Mouse (Mus musculus) stomach, embryonic 14.5 days (tissue): ENCODE measurements around the gene Sept9. TPM values are rescaled to one million over a fixed set of nuclear protein-coding genes. Genes with fewer than 3 reads are reported as not detected.

ENCODE experiments used
- ATAC-seq: fragments of 200-750 bp; cut with Nextera tagmentation; 2 replicates; pipeline ENCODE4 v1.8.0; 2017; ENCODE audit warnings: low read depth, moderate TSS enrichment; ENCODE audit not compliant: insufficient number of reproducible peaks, insufficient read depth, low FRiP score
- H3K27ac ChIP-seq: fragments of 300-500 bp; sonication (generic); 2 replicates; pipeline ENCODE4 v1.5.1; 2014; ENCODE audit warnings: mild to moderate bottlenecking, low read length, moderate library complexity, mixed read lengths
- H3K27me3 ChIP-seq: fragments of 300-500 bp; sonication (generic); 2 replicates; pipeline ENCODE4 v1.6.1; 2014; ENCODE audit warnings: low read length, control low read depth, mixed read lengths; ENCODE audit not compliant: control insufficient read depth, insufficient read depth
- H3K36me3 ChIP-seq: fragments of 300-500 bp; sonication (generic); 2 replicates; pipeline ENCODE4 v1.6.1; 2014; ENCODE audit warnings: mild to moderate bottlenecking, control low read depth, low read length, moderate library complexity, mixed read lengths; ENCODE audit not compliant: control insufficient read depth, insufficient read depth
- H3K4me1 ChIP-seq: fragments of 300-500 bp; sonication (generic); 2 replicates; pipeline ENCODE4 v1.6.1; 2014; ENCODE audit warnings: low read length, control low read depth, mixed read lengths; ENCODE audit not compliant: control insufficient read depth, insufficient read depth
- H3K4me2 ChIP-seq: fragments of 300-500 bp; sonication (generic); replicated peaks from 2 replicates; pipeline ENCODE4 v1.6.1; 2014; ENCODE audit warnings: low read depth, low read length, control low read depth
- H3K4me3 ChIP-seq: fragments of 300-500 bp; sonication (generic); 2 replicates; pipeline ENCODE4 v1.5.1; 2014; ENCODE audit warnings: low read depth, low read length, control low read depth
- H3K9ac ChIP-seq: fragments of 300-500 bp; sonication (generic); replicated peaks from 2 replicates; pipeline ENCODE4 v1.6.1; 2014; ENCODE audit warnings: low read depth, mild to moderate bottlenecking, control low read depth, low read length, moderate library complexity, mixed read lengths
- H3K9me3 ChIP-seq: fragments of 300-500 bp; sonication (generic); 2 replicates; pipeline ENCODE4 v1.6.1; 2016; ENCODE audit warnings: low read depth, low read length, control low read depth; ENCODE audit not compliant: control insufficient read depth
- WGBS: fragments of 180-500 bp; shearing (Covaris S2); extraction: QIAGEN DNeasy Blood & Tissue Kit; methylation state at CpG from one replicate; pipeline ENCODE4 v1.1.7; 2014; 5-methylcytosine and 5-hydroxymethylcytosine counted together
- polyA plus RNA-seq: library from polyadenylated mRNA; unstranded; fragments of >200 nt; fragmentation: Nextera tagmentation; extraction: Ambion mirVana; gene quantifications from 2 replicates; pipeline ENCODE4 v1.2.1, GENCODE M21; 2014

Gene Sept9
- polyA plus RNA-seq, 1 experiment from 2014 or later: 106 TPM

- WGBS: 46% methylated on average over 5 of the region's 5 CpGs
- H3K4me1 ChIP-seq: peaks cover 64% of the 10 kb centered on the region
- no peak overlapping the region for H3K27ac ChIP-seq
Observed at GRCm38 (mm10) chr11:117274973-117275372, 75.5 kb downstream of the Sept9 start.

GRCm38 (mm10) chr11:117275999-117276398 lies 76.5 kb downstream of the Sept9 start:
- peaks cover 69% of the 10 kb centered on the region for H3K4me1 ChIP-seq
- ATAC-seq: no peak
- H3K27ac ChIP-seq: peak overlapping the region; percentile 10; the same call in 1 of the 2 replicates
- no peak overlapping the region for H3K4me2 ChIP-seq
- no peak overlapping the region for H3K9ac ChIP-seq
- no peaks in the 10 kb centered on the region; the same call in 1 of the 2 replicates for H3K36me3 ChIP-seq
- H3K27me3 ChIP-seq: no peaks in the 10 kb centered on the region
- no peak overlapping the region for H3K4me3 ChIP-seq
- no peaks in the 10 kb centered on the region for H3K9me3 ChIP-seq
- WGBS: 41% methylated on average over 6 of the region's 6 CpGs

More at GRCm38 (mm10) chr11:117274973-117275372, 75.5 kb downstream of the Sept9 start:
- Histone ChIP-seq H3K4me3 (no peak overlapping the region), H3K9ac (peak overlapping the region; percentile 18; the same call in 1 of the 2 replicates), H3K36me3 (no peaks in the 10 kb centered on the region; the same call in 1 of the 2 replicates), H3K9me3 (no peaks in the 10 kb centered on the region), H3K27me3 (no peaks in the 10 kb centered on the region), H3K4me2 (no peak overlapping the region)
- no peak for ATAC-seq

DNA sequence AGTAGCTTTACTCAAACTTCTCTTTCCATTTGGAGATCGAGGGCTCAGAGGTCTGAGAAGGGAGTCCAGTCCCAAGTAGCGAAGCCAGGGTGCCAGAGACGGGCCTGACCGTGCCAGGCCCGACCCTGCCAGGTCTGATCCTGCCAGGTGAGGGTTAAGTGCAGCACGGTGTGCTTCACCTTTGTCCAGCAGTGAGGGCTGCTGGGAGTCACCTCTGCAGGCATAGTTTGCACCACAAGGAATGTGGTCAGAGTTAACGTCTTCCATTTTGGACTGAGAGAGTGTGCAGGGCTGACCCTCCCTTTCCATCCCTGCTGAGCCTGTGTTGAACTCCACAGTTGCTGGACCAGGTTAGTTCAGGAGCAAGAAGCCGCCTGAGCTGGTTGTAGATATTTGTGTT lies 77.5 kb downstream of the Sept9 start:
- no peaks in the 10 kb centered on the region for H3K27me3 ChIP-seq
- WGBS: 58% methylated on average over 8 of the region's 8 CpGs
- peaks cover 77% of the 10 kb centered on the region for H3K4me1 ChIP-seq
- H3K9ac ChIP-seq: no peak overlapping the region
- H3K36me3 ChIP-seq: no peaks in the 10 kb centered on the region; the same call in 1 of the 2 replicates
- ATAC-seq: no peak
- no peaks in the 10 kb centered on the region for H3K9me3 ChIP-seq
- no peak overlapping the region for H3K4me3 ChIP-seq
- H3K4me2 ChIP-seq: no peak overlapping the region
- H3K27ac ChIP-seq: 0 out of 2 replicates have a peak overlapping the region, but pooled peaks have one; percentile 7

DNA sequence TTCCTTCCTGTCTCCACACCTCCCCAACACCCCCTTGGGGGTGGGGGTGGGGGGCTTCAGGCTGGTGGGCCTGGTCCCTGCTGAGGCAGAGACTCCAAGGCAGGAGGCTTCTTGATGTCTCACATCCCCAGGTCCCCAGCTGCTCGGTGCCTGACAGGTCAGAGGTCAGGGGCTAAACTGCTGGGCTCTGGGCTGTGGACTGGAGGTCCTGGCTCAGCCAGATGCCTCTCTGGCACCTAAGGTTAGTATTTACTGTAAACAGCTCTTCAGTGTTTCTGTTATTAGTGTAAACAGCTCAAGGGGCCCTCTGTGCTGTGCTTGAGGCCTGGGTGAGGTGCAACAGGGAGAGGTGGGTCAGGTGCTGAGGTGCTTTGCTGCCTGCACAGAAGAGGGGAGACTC lies 78.7 kb downstream of the Sept9 start:
- no peak overlapping the region for H3K4me3 ChIP-seq
- H3K4me1 ChIP-seq: peaks cover 74% of the 10 kb centered on the region
- WGBS: 16% methylated on average over 1 of the region's 1 CpGs
- no peaks in the 10 kb centered on the region for H3K27me3 ChIP-seq
- H3K27ac ChIP-seq: peak overlapping the region; percentile 55
- 0 out of 2 replicates have a peak overlapping the region, but pooled peaks have one; percentile 2 for H3K4me2 ChIP-seq
- H3K9ac ChIP-seq: no peak overlapping the region
- ATAC-seq: no peak
- H3K36me3 ChIP-seq: no peaks in the 10 kb centered on the region; the same call in 1 of the 2 replicates
- H3K9me3 ChIP-seq: no peaks in the 10 kb centered on the region

- no peaks in the 10 kb centered on the region; the same call in 1 of the 2 replicates for H3K36me3 ChIP-seq
- peaks cover 74% of the 10 kb centered on the region for H3K4me1 ChIP-seq
- H3K27me3 ChIP-seq: no peaks in the 10 kb centered on the region
- H3K9me3 ChIP-seq: no peaks in the 10 kb centered on the region
- 0 out of 2 replicates have a peak overlapping the region, but pooled peaks have one; percentile 2 for H3K4me2 ChIP-seq
- H3K4me3 ChIP-seq: no peak overlapping the region
- WGBS: 47% methylated on average over 13 of the region's 13 CpGs
- ATAC-seq: no peak
- peak overlapping the region; percentile 55 for H3K27ac ChIP-seq
- 0 out of 2 replicates have a peak overlapping the region, but pooled peaks have one; percentile 14 for H3K9ac ChIP-seq
Observed at GRCm38 (mm10) chr11:117278514-117278913, 79.1 kb downstream of the Sept9 start.

- Histone ChIP-seq H3K27me3 (no peaks in the 10 kb centered on the region), H3K4me3 (no peak overlapping the region), H3K36me3 (no peaks in the 10 kb centered on the region; the same call in 1 of the 2 replicates), H3K27ac (no peak overlapping the region), H3K4me1 (peaks cover 73% of the 10 kb centered on the region), H3K9me3 (no peaks in the 10 kb centered on the region), H3K4me2 (no peak overlapping the region), H3K9ac (no peak overlapping the region)
- 56% methylated on average over 4 of the region's 4 CpGs for WGBS
- no peak for ATAC-seq
Observed at GRCm38 (mm10) chr11:117279993-117280392, 80.5 kb downstream of the Sept9 start.

GRCm38 (mm10) chr11:117283048-117283888 lies 83.8 kb downstream of the Sept9 start:
- no peak overlapping the region for H3K4me2 ChIP-seq
- no peak overlapping the region for H3K27ac ChIP-seq
- no peaks in the 10 kb centered on the region for H3K27me3 ChIP-seq
- no peaks in the 10 kb centered on the region for H3K9me3 ChIP-seq
- no peak for ATAC-seq
- no peak overlapping the region for H3K4me3 ChIP-seq
- no peak overlapping the region for H3K9ac ChIP-seq
- 71% methylated on average over 11 of the region's 11 CpGs for WGBS
- H3K36me3 ChIP-seq: no peaks in the 10 kb centered on the region; the same call in 1 of the 2 replicates
- H3K4me1 ChIP-seq: peaks cover 47% of the 10 kb centered on the region

GRCm38 (mm10) chr11:117283889-117284450 lies 84.5 kb downstream of the Sept9 start:
- H3K9ac ChIP-seq: no peak overlapping the region
- no peaks in the 10 kb centered on the region; the same call in 1 of the 2 replicates for H3K36me3 ChIP-seq
- peaks cover 40% of the 10 kb centered on the region for H3K4me1 ChIP-seq
- H3K27me3 ChIP-seq: no peaks in the 10 kb centered on the region
- 66% methylated on average over 6 of the region's 6 CpGs for WGBS
- no peak for ATAC-seq
- no peak overlapping the region for H3K27ac ChIP-seq
- no peaks in the 10 kb centered on the region for H3K9me3 ChIP-seq
- H3K4me3 ChIP-seq: no peak overlapping the region
- no peak overlapping the region for H3K4me2 ChIP-seq
